Mouse (Mus musculus): ENCODE measurements around the gene Bcar1. TPM values are rescaled to one million over a fixed set of nuclear protein-coding genes. Genes with fewer than 3 reads are reported as not detected.
A peak's percentile ranks its signal among the peaks of the same experiment; 100 is the strongest.

Bcar1 gene
- total and polyA plus RNA-seq, 2 experiments from 2014 or later: 44.3 to 72.8 TPM

- Histone ChIP-seq H3K27ac (ENCODE audit: low read depth, low read length) (no peak overlapping the region), H3K36me3 (ENCODE audit: insufficient read depth, low read length) (no peaks in the 10 kb centered on the region), H3K4me1 (ENCODE audit: insufficient read depth, low read length) (peaks cover 7% of the 10 kb centered on the region; the same call in 1 of the 2 replicates), H3K4me2 (ENCODE audit: low read depth, low read length, poor library complexity, severe bottlenecking) (no peak overlapping the region), H3K9me3 (ENCODE audit: low read length) (no peaks in the 10 kb centered on the region), H3K4me3 (ENCODE audit: low read depth, low read length) (no peak overlapping the region), H3K9ac (replicated peaks; ENCODE audit: low read length, poor library complexity, severe bottlenecking) (no peak overlapping the region), H3K27me3 (ENCODE audit: insufficient read depth, low read length) (no peaks in the 10 kb centered on the region)
- DNase-seq (ENCODE audit: low spot score): no peak
- WGBS: 70% methylated on average over 5 of the region's 5 CpGs
- ATAC-seq (ENCODE audit: low FRiP score): no peak
- no peak for TF ChIP-seq CTCF (IDR thresholded peaks at IDR 0.05)
Observed at GRCm38 (mm10) chr8:111728481-111728880, 15.1 kb downstream of the Bcar1 start.

DNA sequence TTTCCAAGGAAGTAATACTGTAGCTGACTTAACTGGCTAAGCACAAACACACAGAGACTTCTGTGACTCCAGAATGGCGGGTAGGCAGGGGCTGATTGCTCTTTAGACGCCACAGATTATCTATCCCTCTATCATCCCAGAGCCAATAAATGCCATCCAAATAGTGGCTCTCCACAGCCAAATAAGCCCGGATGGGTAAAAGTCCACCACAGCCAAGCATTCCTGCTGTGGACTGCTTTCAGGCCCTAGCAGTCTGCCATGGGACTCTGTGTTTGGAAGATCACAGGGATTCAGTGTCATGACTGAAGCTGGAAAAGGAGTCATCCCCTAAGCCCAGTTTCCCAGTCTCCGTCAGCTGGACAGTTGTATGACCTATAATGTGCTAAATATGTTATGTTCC, 16.1 kb downstream of the Bcar1 start:
- Histone ChIP-seq H3K4me1 (ENCODE audit: insufficient read depth, low read length) (peaks cover 7% of the 10 kb centered on the region; the same call in 1 of the 2 replicates), H3K36me3 (ENCODE audit: insufficient read depth, low read length) (no peaks in the 10 kb centered on the region), H3K4me2 (ENCODE audit: low read depth, low read length, poor library complexity, severe bottlenecking) (no peak overlapping the region), H3K9ac (replicated peaks; ENCODE audit: low read length, poor library complexity, severe bottlenecking) (no peak overlapping the region), H3K27ac (ENCODE audit: low read depth, low read length) (no peak overlapping the region), H3K27me3 (ENCODE audit: insufficient read depth, low read length) (no peaks in the 10 kb centered on the region), H3K4me3 (ENCODE audit: low read depth, low read length) (no peak overlapping the region), H3K9me3 (ENCODE audit: low read length) (no peaks in the 10 kb centered on the region)
- TF ChIP-seq CTCF (IDR thresholded peaks at IDR 0.05): no peak
- 81% methylated on average over 4 of the region's 4 CpGs for WGBS
- no peak for ATAC-seq (ENCODE audit: low FRiP score)
- no peak for DNase-seq (ENCODE audit: low spot score)

DNA sequence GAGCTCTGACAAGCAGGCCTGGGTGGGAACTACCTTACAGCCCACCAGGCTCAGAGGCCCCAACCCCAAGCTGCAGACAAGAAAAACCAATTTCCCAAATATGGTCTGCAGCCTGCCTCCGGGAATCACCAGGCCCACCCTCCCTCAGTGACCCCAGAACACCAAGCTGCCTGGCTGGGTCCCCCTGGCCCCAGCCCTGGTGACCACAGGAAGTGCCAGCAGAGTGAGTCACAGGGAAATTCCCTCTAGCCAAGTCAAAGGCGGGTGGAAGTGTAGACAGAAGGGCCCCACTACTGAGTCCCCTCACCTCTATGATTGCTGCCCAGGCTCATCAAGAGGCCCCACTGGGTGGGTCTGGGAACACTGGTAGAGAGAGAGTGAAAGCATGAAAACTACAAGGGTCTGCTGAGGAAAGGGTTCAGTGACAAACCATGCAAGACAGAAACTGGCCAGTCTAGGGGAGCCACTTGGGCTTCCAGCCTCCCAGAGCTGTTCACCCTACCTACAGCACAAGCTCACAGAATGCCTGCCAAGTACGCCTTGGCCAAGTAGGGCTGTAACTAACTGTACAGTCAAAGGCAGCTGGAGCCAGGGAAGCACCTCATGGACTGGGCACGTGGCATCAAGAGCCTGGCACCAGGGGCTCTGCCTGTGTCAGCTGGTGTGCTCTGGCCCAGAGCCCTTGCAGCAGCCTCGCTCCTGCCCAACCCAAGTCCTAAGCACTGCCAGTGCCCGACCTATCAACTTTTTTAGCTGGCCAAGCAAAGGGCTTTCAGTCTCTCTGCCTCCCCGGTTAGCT, 17.3 kb downstream of the Bcar1 start:
- Histone ChIP-seq H3K4me3 (ENCODE audit: low read depth, low read length) (no peak overlapping the region), H3K27ac (ENCODE audit: low read depth, low read length) (no peak overlapping the region), H3K4me1 (ENCODE audit: insufficient read depth, low read length) (peaks cover 7% of the 10 kb centered on the region; the same call in 1 of the 2 replicates), H3K4me2 (ENCODE audit: low read depth, low read length, poor library complexity, severe bottlenecking) (no peak overlapping the region), H3K9ac (replicated peaks; ENCODE audit: low read length, poor library complexity, severe bottlenecking) (no peak overlapping the region), H3K9me3 (ENCODE audit: low read length) (no peaks in the 10 kb centered on the region), H3K36me3 (ENCODE audit: insufficient read depth, low read length) (no peaks in the 10 kb centered on the region), H3K27me3 (ENCODE audit: insufficient read depth, low read length) (no peaks in the 10 kb centered on the region)
- WGBS: 66% methylated on average over 7 of the region's 7 CpGs
- TF ChIP-seq CTCF (IDR thresholded peaks at IDR 0.05): no peak
- ATAC-seq (ENCODE audit: low FRiP score) (peak; percentile 83), DNase-seq (ENCODE audit: low spot score) (peak; percentile 89)

- no peak for ATAC-seq (ENCODE audit: low FRiP score)
- no peak overlapping the region for H3K9ac ChIP-seq (replicated peaks; ENCODE audit: low read length, poor library complexity, severe bottlenecking)
Observed at GRCm38 (mm10) chr8:111725341-111725740, 18.3 kb downstream of the Bcar1 start.

DNA sequence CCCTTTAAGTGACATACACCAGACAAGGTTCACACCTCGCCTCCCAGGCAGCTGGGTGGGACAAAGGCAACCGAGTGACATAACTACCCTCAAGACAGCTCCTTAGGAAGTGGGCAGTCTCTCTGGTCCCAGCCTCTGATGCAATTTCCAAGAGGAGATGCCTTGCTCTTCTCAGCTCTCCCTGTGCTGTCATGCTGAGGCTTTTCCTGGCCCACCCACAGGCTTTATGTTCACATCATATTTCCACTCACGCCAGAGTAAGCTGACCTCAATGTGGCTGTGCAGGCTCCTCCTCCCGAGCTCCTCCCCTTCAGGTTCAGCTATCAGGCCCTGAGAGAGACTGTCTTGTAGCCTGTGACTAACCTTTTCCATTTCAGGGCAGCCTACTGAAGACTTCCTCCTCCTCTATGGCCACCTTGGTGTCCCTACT, 23.5 kb downstream of the Bcar1 start:
- no peak for TF ChIP-seq CTCF (IDR thresholded peaks at IDR 0.05)
- peaks cover 17% of the 10 kb centered on the region for H3K36me3 ChIP-seq (ENCODE audit: insufficient read depth, low read length)
- WGBS: 72% methylated on average over 4 of the region's 4 CpGs

More at GRCm38 (mm10) chr8:111725341-111725740, 18.3 kb downstream of the Bcar1 start:
- Histone ChIP-seq H3K36me3 (ENCODE audit: insufficient read depth, low read length) (peaks cover 7% of the 10 kb centered on the region; the same call in 1 of the 2 replicates), H3K4me1 (ENCODE audit: insufficient read depth, low read length) (no peaks in the 10 kb centered on the region), H3K9me3 (ENCODE audit: low read length) (no peaks in the 10 kb centered on the region), H3K4me3 (ENCODE audit: low read depth, low read length) (no peak overlapping the region), H3K27ac (ENCODE audit: low read depth, low read length) (no peak overlapping the region), H3K27me3 (ENCODE audit: insufficient read depth, low read length) (no peaks in the 10 kb centered on the region), H3K4me2 (ENCODE audit: low read depth, low read length, poor library complexity, severe bottlenecking) (no peak overlapping the region)
- TF ChIP-seq CTCF (IDR thresholded peaks at IDR 0.05): no peak
- WGBS: 95% methylated on average over 6 of the region's 6 CpGs
- no peak for DNase-seq (ENCODE audit: low spot score)

GRCm38 (mm10) chr8:111718937-111719336, 24.7 kb downstream of the Bcar1 start:
- Histone ChIP-seq H3K4me2 (ENCODE audit: low read depth, low read length, poor library complexity, severe bottlenecking) (no peak overlapping the region), H3K9ac (replicated peaks; ENCODE audit: low read length, poor library complexity, severe bottlenecking) (no peak overlapping the region), H3K4me3 (ENCODE audit: low read depth, low read length) (no peak overlapping the region), H3K27me3 (ENCODE audit: insufficient read depth, low read length) (no peaks in the 10 kb centered on the region), H3K9me3 (ENCODE audit: low read length) (no peaks in the 10 kb centered on the region), H3K36me3 (ENCODE audit: insufficient read depth, low read length) (peaks cover 27% of the 10 kb centered on the region), H3K27ac (ENCODE audit: low read depth, low read length) (0 out of 2 replicates have a peak overlapping the region, but pooled peaks have one; percentile 32), H3K4me1 (ENCODE audit: insufficient read depth, low read length) (peaks cover 17% of the 10 kb centered on the region)
- no peak for TF ChIP-seq CTCF (IDR thresholded peaks at IDR 0.05)
- no peak for DNase-seq (ENCODE audit: low spot score)
- WGBS: 35% methylated on average over 5 of the region's 5 CpGs
- no peak for ATAC-seq (ENCODE audit: low FRiP score)

More for the DNA sequence above, 23.5 kb downstream of the Bcar1 start:
- ATAC-seq (ENCODE audit: low FRiP score) (no peak), DNase-seq (ENCODE audit: low spot score) (no peak)
- Histone ChIP-seq H3K4me1 (ENCODE audit: insufficient read depth, low read length) (peaks cover 17% of the 10 kb centered on the region), H3K4me2 (ENCODE audit: low read depth, low read length, poor library complexity, severe bottlenecking) (no peak overlapping the region), H3K4me3 (ENCODE audit: low read depth, low read length) (no peak overlapping the region), H3K27me3 (ENCODE audit: insufficient read depth, low read length) (no peaks in the 10 kb centered on the region), H3K9me3 (ENCODE audit: low read length) (no peaks in the 10 kb centered on the region), H3K9ac (replicated peaks; ENCODE audit: low read length, poor library complexity, severe bottlenecking) (no peak overlapping the region), H3K27ac (ENCODE audit: low read depth, low read length) (no peak overlapping the region)
